Mouse (Mus musculus) gastrocnemius, adult 8-10 months (tissue): ENCODE results near the gene Uggt1. TPM values are rescaled to one million over a fixed set of nuclear protein-coding genes. Genes with fewer than 3 reads are reported as not detected.
A peak's percentile ranks its signal among the peaks of the same experiment; 100 is the strongest.

Experiments used
- DNase-seq, 2 experiments: peaks; one replicate each; pipeline ENCODE4 v3.0.0; 2022; ENCODE audit warnings: low spot score in 2 of 2
- microRNA-seq: library from miRNA; unstranded; fragments of <30 nt; microRNA quantifications from one replicate; pipeline ENCODE4 v1.2.0, GENCODE M21; 2022
- total RNA-seq, 4 experiments: library from RNA; stranded (reverse); gene quantifications; 2 replicates each; pipeline ENCODE4 v1.2.4; 2022

Uggt1 gene
- total RNA-seq, 4 experiments from 2014 or later = 27.1 to 32.6 (median 27.3) TPM

DNA sequence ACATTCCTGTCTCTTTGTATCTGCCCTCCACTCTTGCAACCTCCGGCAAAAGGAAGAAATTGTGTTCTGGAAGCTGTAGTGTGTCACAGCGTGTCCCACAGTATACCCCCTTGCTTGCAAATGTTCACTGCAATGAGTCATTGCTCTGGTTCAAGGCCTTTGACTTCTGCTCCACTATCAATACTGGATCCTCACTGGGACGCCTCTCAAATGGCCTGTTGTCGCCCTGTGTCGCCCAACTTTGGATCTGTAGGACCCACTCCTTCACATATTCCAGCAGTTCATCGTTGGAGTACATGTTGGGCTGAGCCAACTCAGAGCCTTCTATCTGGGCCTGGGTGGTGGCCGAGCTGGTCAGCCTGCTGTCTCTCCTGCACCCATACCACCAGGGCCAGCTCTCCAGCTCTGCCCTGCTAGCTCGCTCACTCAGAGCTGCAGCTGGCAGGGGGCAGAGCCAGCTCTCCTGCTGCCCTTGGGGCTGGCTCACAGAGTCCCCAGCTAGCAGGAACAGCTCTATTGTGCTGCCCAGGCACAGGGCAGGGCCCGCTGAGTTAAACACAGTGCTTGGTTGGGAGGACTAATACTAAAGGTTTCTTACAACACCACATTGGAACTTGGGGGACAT is 126.3 kb downstream of the Uggt1 start:
- no peak for DNase-seq

DNA sequence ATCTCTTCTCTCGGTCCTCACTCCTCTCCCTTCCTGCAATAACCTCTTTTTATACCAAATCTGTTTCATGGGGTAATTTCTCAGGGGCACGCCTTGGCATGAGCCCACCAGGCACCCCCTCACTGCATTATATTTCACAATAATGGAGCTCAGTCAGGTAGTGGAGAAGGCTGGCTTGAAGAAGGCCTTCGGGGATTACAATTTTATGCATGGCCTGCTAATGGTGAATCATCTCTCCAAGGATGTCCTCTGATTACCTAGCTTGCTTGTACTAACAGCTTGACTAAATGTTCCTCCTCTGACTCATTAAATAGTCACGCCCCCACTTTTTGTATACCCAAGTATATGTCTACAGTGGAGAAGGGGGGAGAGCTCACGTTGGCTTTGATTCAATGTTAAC is 128.0 kb downstream of the Uggt1 start:
- no peak for DNase-seq

DNA sequence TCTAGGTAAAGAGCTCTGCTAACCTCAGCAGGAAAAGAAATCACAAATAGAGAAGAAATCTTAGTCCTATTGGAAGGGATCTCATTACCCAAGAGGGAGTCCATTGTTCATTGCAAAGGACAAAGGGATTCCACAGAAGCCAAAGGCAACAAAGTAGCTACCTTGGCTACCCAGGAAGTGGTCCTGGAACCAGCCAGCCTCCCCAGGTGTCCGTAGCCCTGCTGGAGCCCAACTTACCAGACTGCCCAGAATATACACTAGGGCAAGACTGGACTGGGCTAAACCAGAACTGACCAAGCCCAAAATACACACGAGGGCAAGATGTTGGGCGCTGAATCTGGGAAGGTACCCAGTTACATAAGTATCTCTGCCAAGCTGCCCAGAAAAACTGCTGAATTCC is 129.7 kb downstream of the Uggt1 start:
- no peak for DNase-seq

DNA sequence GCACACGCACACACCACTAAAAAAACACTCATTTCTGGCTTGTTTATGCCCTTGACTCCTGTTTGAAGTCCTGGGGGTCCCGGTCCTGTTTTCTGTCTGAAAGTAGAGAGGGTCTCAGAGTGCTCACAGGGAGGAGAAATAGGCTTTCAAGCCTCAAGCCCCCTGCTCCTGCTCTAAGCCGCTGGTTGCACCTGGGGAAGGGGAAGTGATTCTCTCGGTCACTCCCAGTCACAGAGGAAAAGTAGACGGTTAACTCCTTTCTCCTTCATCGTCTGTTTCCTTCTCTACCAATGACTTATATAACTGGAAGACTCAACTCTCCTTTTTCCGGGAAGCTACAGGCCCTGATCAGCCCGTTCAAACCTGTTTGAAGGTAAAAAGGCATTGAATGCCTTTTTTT is 130.8 kb downstream of the Uggt1 start:
- DNase-seq = no peak

DNA sequence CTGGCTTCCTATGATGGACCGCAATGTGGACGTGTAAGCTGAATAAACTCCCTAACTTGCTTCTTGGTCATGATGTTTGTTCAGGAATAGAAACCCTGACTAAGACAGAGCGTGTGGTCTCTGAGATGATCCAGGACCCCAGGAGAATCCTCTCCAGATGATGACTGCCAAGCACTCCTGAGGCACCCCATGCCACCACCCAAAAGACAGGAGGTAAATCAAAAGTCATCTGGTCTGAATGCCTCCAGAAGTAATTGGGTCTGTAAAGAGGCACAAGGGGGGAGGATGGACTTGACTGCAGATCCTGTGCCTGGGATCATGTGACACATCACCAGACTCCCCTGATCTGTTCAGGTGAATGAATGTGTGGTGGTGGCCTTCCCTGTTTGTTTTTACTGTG is 131.9 kb downstream of the Uggt1 start:
- DNase-seq = no peak

DNA sequence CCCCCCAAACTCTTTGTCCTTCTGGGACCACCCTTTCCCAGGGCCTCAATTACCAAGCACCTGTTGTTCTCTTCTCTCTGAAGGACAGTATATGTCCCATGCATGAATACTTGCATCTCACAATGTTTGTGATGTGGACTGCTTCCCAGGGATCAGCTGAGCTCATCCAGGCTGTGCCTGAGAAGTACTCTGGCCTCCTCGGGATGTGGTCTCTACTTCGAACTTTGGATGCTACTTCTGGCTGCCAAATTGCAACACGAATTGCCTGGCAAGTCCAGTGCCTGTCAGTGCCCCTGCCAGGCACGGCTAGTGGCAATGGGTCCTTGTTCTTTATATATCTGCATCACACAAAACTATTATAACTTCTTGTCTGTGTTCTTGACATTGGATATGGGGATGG is 134.5 kb downstream of the Uggt1 start:
- no peak for DNase-seq

DNA sequence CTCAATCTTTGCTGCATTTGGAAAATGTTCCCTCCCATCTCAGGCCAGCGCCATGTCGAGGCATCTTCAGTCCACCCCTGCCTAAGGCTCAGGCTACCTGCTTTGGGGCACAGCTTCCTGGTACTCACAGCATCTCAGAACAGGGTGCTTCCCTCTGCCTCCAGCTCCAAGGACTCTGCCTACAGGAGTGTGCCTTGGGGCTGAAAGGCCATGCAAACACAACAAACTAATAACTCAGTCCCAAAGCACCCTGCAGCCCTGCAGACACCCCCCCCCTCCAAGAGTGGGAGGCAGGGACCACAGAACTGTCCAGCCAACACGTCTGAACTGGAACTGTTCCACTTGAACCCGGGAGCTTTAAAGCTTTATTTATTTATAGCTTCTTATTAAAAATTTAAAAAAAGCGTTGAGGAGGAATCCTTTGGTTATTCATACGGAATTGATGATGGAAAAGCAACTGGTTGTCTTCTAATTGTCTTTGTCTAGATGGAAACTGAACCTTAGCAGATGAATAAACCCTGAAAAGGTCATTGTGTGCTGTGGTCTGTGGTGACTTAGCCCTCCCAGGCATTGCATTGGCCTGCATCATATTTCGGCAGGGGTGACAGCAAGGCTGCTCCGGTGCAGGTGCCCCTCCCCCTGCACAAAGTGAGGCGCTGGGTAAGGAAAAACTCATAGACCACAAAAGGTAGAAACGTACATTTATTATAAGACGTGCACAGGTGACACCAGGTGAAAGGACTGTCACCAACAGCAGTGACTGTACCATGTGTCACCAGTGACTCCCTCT is 138.4 kb downstream of the Uggt1 start:
- DNase-seq = no peak

DNA sequence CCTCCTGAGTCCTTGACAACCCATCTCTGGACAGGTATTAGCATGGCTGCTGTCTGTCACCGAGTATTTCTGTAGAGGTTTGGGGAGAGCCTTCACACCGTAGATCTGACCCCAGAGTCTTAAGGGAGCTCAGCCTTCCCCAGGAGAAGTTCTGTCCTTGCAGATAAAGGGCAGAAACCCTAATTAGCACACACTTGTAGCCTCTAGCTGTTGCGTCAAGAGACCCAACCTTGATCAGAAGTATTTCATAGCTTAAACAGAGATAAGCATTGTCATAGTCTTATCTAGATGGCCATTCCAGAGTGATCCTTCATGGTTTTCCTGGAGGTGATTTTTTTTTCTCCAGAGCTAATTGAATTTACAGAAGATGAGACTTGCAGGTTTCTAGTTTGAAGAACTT is 144.1 kb downstream of the Uggt1 start:
- no peak for DNase-seq

DNA sequence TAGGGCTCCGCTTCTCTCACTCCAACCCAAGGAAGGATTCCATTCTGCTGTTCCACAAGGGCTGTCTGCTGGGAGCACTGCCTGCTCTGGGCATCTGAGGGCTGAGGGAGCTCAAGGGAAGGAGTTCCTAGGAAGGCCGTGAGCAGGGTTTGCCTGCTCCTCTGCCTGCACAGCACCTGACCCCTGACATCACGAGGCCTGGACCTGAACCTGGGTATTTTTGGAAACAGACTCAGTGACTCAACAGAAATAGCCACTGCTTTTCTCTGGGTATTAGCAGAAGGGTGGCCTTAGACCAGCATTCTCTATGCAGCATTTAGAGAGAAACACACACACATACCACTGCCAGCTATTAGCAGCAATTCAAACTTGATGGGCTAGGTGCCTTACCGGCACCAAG is 146.1 kb downstream of the Uggt1 start:
- DNase-seq = peak; percentile 37 to 42

DNA sequence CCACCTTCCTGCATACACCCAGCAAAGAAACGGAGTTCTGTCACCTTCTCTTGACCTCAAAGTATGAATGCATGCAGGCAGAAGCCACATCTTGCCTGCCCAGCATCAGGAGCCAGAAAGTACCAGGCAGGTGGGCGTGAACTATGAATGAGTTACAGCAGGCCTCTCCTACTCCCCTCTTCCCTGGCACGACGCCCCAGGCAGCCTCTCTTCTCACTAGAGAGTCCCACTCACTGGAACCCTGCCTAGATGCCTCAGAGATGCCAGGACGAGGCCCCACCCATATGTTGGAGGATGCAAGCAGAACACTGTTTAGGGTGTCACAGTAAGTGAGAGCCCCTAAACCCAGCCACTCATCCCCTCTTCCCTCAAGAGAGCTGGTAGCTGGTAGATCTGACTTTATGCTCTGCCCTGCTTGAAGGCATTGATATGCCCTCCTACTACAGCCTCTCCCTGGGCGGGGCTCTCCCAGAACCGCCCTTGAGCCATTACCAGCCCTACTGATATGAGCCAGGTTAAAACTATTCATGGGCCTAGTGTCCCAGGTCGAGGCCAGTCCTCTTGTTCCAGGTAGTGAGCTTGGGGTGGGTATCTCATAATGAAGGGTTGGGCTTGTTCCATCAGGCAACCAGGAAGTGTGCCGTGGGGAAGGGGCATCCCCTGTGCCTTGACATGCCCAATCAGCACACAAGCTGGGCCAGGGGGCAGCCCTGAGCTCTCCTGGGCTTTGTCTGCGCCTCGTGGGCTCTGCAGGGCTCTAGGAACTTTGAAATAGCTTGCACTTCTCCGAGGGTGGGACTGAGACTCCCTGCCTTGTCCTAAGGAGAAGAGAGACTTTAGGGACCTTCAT is 148.9 kb downstream of the Uggt1 start:
- DNase-seq = no peak

DNA sequence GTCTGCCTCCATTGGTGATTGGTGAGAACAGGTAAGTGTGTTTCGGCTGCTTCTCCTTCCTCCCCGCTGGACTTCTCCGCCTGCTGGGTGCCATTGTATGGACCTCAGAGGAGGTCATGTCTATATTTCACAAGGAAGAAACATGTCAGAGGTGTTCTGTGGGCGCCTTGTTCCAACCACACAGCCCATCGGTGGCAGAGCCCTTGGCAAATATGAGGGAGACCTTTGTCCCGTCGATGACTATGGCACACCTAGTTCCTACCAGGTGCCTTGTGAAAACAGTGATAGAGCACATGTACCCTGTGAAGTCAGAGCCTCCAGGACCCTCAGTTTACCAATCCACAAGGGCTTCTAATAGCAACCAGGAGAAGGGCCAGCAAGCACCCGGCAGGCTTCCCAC is 150.8 kb downstream of the Uggt1 start:
- DNase-seq = no peak

DNA sequence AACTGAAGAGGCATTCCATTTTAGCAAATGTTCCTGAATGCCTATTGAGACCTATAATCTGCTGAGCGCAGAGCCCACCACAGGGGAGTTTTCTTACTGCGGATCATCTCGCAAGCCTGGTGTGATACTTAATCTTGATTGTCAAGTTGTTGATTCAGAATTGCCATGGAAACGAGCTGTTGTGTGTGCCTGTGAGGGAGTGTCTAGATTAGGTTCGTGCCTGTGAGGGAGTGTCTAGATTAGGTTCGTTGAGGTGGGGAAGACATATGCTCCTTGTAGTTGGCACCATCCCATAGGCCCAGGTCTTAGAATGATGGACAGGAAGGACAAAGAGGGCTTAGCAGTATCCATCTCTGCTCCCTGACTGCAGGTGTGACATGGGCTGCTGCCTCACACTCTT is 153.3 kb downstream of the Uggt1 start:
- DNase-seq = no peak

DNA sequence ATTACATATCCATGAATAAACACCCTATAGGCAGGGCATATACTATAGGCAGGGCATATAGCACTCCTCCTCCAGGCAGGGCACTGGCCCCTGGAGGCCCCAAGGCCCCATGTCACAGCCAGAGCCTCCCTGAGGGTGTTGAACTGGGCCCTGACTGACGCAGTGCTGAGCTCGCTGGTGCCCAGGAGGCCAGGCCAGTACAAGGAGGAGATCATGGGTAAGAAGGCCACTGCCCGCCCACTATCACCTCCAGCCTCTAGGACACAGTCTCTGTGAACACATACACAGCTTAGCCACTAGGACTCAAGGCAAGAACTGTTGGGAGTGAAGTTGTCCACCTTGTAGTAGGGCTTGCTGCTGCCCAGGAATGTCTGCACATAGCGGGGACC is 153.8 kb downstream of the Uggt1 start:
- no peak for DNase-seq

Small RNA genes within 50 kb of the gene (microRNA-seq; reads per million reads assigned to microRNA genes)
- gene Mir6897 = not detected

Other genes starting within 250 kb of the Uggt1 start
- gene Hs6st1, start 176.3 kb downstream of the Uggt1 start, total RNA-seq = 10 to 100 TPM; 19.3 to 23.2 (median 20.8) TPM
- gene Neurl3, start 30.0 kb upstream of the Uggt1 start, total RNA-seq = 1 to 10 TPM in 1 of 4 experiments, under 1 TPM in 3; 0.27 to 1.1 (median 0.40) TPM
- 1 to 10 TPM; 4.1 to 10.0 (median 7.3) TPM for gene Arid5a, start 63.0 kb upstream of the Uggt1 start, total RNA-seq
- gene Kansl3, start 124.5 kb upstream of the Uggt1 start, total RNA-seq = 10 to 100 TPM; 34.1 to 50.1 (median 38.7) TPM
- gene Fer1l5, start 127.6 kb upstream of the Uggt1 start, total RNA-seq = not detected
- gene Lman2l, start 200.6 kb upstream of the Uggt1 start, total RNA-seq = 10 to 100 TPM; 19.9 to 24.7 (median 22.6) TPM
- gene Cnnm4, start 226.9 kb upstream of the Uggt1 start, total RNA-seq = 1 to 10 TPM; 4.9 to 7.7 (median 5.1) TPM